Mouse (Mus musculus) mesoderm, embryonic 11.5 days (tissue): ENCODE data around the gene Olfr458.
A peak's percentile ranks its signal among the peaks of the same experiment; 100 is the strongest.
"Not testable (repeated sequence)": the region's sequence is repeated elsewhere in the genome, so short reads cannot be mapped to it uniquely, and the experiment has no call there.

Experiments used
- DNase-seq: peaks from one replicate; pipeline ENCODE4 v3.0.0-alpha.2; 2012; ENCODE audit warnings: low read depth, low spot score

Olfr458 gene

DNA sequence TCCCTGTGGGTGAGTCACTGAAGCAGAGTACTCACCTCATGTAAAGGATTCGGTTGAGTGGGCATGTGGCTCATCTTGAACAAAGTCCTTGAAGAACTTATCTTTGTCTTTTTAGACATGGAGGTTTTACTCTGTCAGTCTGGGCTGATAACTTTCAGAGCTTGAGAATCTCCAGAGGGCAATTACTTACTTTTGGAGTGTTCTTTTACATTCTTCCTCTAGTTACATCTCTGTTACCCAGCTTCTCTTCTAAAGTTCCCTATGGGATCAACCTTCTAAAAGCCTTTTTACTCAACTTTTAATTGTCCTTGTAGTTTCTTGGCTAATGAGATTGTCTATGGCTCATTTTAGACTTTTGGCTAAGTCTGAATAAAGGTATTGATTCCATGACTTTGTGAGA lies at the start of gene Olfr458:
Gene Olfr458, minus strand, starts transcription at position 101 of the 400 bp plus-strand sequence.
- no peak for DNase-seq

DNA sequence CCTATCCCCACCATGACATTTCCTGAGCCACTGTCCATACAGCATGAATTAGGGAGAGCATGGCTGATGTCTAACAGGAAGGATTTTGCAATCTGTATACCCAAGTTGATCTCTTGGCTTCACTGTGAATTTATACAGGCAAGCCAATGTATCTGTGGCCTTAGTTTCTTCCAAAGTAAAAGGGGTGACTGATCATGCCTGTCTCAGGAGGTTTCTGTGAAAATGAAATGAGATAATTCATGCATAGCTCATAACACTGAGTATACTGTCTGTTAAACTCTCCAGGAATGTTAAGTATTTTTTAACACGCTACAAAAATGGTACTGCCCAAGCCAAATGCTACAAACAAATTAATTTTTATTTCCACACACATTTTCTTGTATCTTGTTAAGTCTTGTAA lies 48.5 kb upstream of the Olfr458 start:
- DNase-seq, result no peak

DNA sequence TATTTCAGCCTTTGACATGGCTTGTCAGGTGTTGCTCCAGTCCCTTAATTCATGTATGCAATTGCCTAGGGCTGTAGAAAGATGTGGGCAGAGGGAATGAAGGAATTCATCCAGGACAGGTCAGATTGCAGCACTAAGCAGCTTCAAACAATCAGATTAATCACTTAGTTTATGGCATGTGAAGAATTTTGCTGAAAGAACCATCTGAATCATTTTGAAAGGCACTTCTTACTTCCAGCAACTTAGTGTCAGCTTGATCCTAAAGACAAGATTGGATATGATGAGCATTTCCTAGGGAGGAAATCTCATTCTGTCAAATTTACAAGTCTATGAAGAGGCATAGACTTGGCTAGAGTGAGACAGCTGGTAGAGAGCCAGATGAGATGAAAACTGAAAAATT lies 44.3 kb upstream of the Olfr458 start:
- DNase-seq, result peak; percentile 8

DNA sequence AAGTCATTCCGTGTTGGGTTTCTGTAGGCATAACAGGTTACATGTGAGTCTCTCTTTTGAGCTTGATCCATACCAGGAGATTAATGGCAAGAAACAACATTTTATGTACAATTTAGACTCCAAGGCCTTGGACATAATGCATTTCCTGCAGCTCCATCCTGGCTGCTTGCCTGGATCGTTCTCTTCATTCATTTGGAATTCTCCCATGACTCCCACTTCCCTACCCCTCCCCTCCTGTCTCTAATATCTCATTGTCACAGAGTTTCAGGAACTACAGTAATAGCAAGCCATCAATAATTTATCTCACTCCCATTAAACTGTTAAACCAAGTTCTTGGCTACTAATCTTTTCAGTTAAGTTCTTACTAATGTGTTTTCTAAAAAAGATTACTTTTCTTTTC lies 38.5 kb upstream of the Olfr458 start:
- no peak for DNase-seq

DNA sequence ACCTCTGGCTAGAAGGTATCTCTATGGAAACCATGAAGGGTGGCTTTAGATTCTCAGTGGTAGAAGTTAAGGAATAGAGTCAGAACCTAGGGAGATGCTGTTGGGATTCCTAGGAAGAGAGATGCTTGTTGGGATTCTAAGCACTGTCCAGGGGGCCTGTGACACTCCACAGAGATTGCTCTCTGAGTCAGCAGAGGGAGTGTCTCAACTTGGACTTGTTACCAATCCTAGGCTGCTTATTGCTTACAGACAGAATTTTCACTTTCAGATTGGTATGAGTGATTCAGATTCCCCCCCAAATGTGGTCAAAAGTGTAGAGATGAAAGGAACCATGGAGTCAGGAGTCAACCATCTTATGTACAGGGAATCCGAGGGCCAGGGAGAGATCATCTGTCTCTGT lies 24.7 kb upstream of the Olfr458 start:
- no peak for DNase-seq

DNA sequence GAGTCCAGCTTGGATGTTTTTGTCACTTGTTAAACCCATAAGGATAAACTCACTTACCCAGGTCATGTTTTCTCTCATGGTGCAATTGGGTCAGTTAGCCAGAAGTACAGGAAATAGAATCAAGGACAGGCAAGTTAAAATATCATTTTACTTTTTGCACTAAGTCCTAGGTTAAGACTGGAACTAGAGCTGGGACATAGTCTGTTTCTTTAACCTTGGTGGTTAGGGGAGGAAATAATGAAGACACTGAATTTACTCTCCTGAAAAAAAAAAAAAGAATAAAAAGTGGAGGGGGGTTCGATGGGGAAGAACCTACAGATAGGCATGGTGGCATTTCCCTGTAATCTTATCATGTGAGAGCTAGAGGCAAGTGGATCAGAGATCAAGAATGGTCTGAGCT lies 22.1 kb upstream of the Olfr458 start, which contains the start of gene Olfr456:
Gene Olfr456, minus strand, starts transcription at position 101 of the 400 bp plus-strand sequence.
- DNase-seq, result no peak

DNA sequence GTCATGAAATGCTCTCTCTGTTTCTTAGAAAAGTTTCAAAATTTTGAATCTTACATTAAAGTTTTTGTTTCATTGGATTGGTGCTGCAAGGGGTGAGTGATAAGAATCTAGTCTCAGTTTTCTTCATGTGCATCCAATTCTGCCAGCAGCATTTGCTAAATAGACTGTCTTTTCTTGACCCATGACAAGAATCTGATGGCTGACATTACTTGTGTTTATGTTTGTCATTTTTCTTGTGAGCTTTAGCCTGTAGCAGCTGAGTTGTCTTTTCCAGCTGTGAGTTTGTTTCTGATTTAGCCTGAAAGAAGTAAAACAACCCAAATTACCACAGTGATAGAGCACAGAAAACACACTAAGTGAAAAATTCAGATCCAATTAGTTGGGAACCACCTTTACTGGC lies 19.6 kb upstream of the Olfr458 start:
- no peak for DNase-seq

DNA sequence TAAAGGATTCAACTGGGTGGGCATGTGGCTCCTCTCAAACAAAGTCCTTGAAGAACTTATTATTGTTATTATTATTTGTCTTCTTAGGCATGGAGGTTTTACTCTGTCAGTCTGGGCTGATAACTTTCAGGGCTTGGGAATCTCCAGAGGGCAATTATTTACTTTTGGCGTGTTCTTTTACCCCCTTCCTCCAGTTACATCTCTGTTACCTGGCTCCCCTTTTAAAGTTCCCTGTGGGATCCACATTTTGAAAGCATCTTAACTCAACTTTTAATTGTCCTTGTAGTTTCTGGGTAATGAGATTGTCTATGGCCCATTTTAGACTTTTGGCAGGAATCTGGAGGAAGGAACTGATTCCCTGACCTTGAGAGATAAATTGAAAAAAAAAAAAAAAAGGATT lies 11.2 kb upstream of the Olfr458 start, which contains the start of gene Olfr457:
Gene Olfr457, minus strand, starts transcription at position 101 of the 400 bp plus-strand sequence.
- no peak for DNase-seq

DNA sequence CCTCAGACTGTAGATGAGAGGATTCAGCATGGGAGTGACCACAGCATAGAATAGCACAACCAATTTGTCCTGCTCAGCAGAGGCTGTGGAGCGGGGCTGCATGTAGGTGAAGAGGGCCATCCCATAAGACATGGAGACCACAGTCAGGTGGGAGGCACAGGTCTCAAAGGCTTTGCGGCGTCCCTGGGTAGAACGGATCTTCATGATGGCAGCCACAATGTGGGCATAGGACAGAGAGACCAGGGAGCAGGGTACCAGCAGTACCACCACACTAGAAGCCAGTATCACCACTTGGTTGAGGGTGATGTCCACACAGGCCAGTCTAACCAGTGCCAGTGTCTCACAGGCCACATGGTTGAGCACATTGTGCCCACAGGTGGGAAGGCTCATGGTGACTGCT lies 6.3 kb upstream of the Olfr458 start:
- not testable (repeated sequence) for DNase-seq

DNA sequence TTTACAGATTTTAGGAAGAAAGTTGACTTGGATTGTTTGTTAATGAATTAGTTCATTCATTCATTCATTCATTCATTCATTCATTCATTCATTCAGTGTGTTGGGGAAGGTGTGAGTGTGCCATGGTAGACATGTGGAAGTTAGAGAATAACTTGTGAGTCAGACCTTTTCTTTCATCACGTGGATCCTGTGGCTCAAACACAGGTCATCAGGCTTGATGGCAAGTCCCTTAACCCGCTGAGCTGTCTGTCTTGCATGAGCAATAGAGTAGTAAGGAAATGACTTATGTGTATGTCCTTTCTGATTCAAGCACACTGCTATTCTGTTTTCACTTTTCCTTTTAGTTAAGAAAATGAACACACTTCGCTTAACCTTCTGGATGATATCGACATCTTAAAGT lies 5.5 kb upstream of the Olfr458 start:
- DNase-seq, result no peak

DNA sequence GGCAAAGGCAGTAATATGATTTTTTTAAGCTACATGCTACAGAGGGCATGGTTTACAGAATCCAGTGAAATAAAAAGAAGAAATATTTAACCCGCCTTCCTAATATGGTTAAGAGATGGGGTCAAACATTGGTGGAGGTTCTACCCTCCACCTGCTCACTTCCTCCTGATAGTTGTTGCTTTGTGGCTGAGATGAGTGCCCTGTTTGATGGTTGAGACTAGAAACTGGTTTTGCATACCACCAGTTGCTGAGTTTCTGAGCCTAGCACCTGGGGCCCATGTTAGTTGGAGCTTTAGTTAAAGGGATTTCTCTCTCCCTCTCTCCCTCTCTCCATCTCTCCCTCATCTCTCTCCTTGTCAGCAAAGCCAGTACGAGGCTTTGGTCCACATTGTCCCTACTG lies 17.6 kb downstream of the Olfr458 start:
- DNase-seq, result no peak

DNA sequence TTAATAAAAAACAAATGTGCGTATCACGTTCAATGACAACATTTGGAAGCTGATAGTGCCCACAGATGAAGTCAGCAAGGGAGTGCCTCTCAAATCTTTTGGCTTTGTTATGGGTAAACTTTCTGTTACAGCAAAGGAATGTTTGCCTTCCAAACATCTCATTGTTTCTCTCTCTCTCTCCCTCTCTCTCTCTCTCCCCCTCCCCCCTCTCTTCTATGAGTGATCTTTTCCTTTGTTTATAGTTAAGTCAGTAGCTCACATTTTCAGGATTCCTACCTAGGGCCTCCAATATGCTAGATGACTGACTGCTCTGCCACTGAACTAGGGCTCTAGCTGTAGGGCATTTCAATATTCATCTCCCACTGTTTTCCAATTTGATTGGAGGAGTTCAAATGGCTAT lies 20.5 kb downstream of the Olfr458 start:
- DNase-seq, result no peak

DNA sequence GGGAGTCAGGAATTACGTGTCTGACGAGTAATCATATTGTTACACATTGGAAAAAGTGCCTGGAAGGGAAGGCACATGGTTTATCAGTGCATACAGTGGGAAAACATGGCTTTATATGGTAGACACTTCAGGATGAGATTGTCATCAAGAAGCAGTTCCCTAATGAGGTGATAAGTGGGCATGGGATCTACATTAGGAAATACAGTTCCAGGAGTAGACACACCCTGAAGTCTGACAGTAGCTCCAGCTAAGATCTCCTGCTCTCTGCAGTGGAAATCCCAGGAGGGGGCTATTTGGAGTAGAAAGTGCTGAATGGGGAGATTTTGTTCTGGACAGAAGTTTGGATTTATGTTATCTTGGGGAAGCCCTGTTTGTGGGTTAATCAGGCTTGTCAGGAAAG lies 23.6 kb downstream of the Olfr458 start:
- DNase-seq, result no peak

DNA sequence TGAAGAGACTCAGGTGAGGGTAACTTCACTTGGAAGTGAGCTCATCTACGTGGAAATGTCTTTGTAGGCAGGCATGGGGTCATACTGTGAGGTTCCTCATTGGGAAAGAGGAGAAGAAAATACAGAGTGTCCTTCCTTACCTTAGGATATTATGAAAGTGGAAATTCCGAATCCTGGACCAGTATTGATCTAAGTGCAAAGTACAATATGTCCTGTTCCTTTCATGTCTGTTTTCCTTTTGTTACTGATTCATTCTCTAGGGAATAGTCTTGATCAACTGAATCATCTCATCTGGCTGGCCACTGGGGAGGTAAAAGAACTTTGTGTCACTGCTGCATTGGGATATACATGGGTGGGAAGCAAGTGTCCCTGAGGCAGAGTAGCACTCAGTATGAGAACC lies 29.5 kb downstream of the Olfr458 start:
- no peak for DNase-seq

DNA sequence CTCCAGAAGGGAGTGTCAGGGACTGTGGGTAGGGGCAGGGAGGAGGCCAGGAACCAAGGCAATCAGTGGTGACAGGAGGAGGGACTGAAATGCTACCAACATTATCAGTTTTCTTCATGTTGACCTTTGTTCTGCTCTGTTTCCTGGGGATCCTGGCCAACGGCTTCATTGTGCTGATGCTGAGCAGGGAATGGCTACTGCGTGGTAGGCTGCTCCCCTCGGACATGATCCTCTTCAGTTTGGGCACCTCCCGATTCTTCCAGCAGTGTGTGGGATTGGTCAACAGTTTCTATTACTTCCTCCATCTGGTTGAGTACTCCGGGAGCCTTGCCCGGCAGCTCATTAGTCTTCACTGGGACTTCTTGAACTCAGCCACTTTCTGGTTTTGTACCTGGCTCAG lies 30.6 kb downstream of the Olfr458 start, which contains the start of gene Tas2r126:
Gene Tas2r126, plus strand, starts transcription at position 90 of the 400 bp plus-strand sequence.
- DNase-seq, result no peak

DNA sequence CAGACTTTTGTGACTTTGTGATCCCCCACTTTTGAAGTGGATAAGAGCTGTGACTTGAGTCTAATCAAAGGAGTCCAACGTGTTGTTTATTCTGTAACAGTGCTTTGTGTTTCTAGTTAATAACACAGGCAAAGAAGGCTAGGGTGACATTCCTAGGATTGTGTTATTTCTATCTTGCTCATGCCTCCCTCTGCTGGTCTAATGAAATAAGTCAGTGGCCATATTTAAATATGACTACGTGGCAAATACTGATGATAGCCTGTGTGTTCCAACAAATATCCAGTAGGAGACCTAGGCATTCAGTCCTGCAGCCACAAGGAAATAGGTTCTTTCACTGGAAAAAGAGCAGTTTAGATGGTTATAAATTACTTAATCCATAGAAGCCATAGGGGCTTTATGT lies 31.4 kb downstream of the Olfr458 start:
- no peak for DNase-seq

DNA sequence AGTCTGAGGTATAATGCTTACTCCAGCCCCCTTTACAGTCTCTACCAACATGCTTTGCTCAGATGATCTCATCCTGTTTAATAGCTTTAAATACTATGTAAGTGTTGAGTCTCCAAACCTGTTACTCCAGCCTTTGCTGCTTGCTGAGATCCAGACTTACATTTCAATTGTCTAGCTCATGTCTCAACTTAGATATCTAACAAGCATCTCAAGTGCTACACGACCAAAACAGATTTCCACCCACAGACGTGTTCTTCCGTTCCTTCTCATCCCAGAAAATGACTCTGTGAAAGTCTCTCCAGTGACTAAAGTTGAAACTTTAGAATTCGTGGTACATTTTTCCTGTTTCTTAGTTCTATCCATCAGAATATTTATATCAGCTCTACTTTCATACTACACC lies 38.7 kb downstream of the Olfr458 start:
- no peak for DNase-seq

DNA sequence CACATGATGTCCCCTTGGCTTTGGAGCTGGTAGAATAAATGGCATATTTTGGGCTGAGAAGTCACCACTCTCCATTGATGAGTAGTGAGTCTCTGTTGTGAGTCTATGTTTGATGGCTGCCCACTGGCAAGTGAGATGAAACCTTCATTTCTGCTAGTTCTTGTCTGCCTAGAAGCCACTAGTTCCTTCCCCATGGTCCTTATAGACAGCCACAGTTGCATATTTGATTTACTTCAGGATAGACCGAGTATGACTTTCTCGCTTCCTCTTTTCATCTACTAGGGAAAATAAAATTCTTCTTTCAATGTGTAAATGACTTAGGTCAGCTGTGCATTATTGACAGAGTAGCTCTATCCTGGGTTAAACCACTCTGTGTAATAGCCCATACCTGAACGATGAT lies 40.5 kb downstream of the Olfr458 start:
- no peak for DNase-seq

DNA sequence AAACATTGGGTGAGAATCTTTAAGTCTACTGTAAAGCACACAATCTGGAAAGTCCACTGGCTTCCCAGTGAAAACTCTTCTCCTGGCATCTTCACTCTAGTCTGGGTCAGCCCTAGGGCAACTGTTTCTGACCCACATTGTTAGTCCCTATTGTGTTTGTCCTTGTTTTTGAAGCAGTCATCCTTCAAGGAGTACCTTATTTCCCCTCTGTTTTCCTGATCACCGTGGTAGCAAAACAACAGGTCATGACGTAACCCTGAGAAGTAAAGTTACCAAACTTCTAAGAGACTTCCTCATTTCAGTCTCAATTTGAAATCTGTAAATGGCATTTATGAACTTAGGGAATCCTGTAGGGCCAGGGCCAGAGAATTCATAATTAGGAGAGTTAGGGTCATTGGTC lies 43.6 kb downstream of the Olfr458 start:
- no peak for DNase-seq

DNA sequence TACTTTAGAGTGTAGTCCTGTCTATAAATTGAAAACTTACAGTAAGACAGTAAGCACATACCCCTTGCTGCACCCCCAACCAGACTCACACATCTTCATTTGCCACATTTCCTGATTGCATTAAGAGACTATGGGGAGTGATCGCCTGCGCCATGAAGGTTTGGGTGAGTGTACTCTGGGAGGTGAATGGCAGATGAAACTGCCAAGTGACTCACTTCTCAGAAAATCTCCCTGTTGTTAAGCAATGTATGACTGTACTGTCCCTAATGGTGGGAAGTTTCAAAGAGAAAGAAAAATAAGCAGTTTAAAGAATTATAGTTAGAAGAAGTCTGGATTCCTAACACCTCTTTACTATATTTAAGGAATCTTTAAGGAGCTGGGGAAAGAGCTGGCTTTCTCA lies 45.6 kb downstream of the Olfr458 start:
- no peak for DNase-seq
